Mouse (Mus musculus): ENCODE measurements at regions not wholly inside any gene's neighbourhood (a gene's known extent, or its start where the extent isn't known, plus 50 kb on each side); places are given as distances from the start of the nearest gene placed in this dataset.

DNA sequence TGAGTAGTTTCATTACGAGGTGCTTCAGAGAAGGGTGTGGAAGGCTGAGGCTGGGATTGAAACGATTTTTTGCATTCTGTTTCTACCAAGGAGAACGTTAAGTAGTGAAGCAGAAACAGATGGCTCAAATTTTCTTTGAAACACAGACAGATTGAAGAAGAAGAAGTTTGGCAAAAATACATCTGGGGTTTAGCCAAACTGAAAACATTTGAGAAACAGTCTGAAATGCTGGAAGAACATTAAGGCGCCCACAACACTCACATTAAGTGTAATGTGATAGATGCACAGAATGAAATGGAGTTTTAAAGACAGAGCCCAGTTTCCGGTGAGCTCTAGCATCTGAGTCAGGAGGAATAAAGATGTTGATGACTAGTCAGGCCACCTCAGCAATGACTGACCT, 275.5 kb downstream of the Gm5447 start:
- ATAC-seq (ENCODE audit: insufficient number of reproducible peaks, insufficient read depth, low FRiP score, low TSS enrichment, low read depth): no peak
- no peak overlapping the region for H3K27ac ChIP-seq
- H3K4me3 ChIP-seq (replicated peaks): no peak overlapping the region

GRCm38 (mm10) chr13:31254016-31254415, 280.0 kb downstream of the Gm5447 start:
- H3K9me3 ChIP-seq: no peaks in the 10 kb centered on the region
- 83% methylated on average over 4 of the region's 4 CpGs for WGBS
- H3K27me3 ChIP-seq: no peaks in the 10 kb centered on the region
- no peaks in the 10 kb centered on the region for H3K36me3 ChIP-seq
- no peaks in the 10 kb centered on the region for H3K4me1 ChIP-seq (replicated peaks)
- H3K4me2 ChIP-seq: no peak overlapping the region
- H3K9ac ChIP-seq (replicated peaks): no peak overlapping the region
- no peak overlapping the region for H3K4me3 ChIP-seq (replicated peaks)
- ATAC-seq (ENCODE audit: insufficient number of reproducible peaks, insufficient read depth, low FRiP score, low TSS enrichment, low read depth): no peak
- H3K27ac ChIP-seq: no peak overlapping the region

More for the DNA sequence above, 275.5 kb downstream of the Gm5447 start:
- H3K4me2 ChIP-seq: no peak overlapping the region
- H3K36me3 ChIP-seq: no peaks in the 10 kb centered on the region
- WGBS: 43% methylated on average over 5 of the region's 5 CpGs
- no peak overlapping the region for H3K9ac ChIP-seq (replicated peaks)
- no peaks in the 10 kb centered on the region for H3K9me3 ChIP-seq
- no peaks in the 10 kb centered on the region for H3K27me3 ChIP-seq
- H3K4me1 ChIP-seq (replicated peaks): no peaks in the 10 kb centered on the region

DNA sequence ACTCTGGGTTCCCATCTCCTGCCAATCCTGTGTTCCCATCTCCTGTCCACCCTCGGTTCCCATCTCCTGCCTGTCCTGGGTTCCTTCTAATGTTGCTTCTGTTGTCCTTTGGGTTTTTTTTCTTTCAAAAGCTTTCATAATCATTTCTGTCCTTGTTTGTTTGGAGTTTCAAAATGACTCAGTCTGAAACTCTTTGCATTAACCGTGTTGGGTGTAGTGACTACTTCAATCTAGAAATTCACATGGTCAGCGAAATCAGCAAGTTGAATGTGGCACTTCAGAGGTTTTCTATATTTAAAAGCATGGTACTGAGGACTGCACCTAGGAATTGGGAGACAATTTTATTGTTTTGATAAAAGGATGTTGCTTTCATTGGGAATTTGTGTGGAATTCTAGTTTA, 280.7 kb downstream of the Gm5447 start:
- Histone ChIP-seq H3K4me3 (replicated peaks) (no peak overlapping the region), H3K27ac (no peak overlapping the region), H3K27me3 (no peaks in the 10 kb centered on the region), H3K4me1 (replicated peaks) (no peaks in the 10 kb centered on the region), H3K9ac (replicated peaks) (no peak overlapping the region), H3K4me2 (no peak overlapping the region), H3K36me3 (no peaks in the 10 kb centered on the region), H3K9me3 (no peaks in the 10 kb centered on the region)
- WGBS: 89% methylated on average over 3 of the region's 3 CpGs
- no peak for ATAC-seq (ENCODE audit: insufficient number of reproducible peaks, insufficient read depth, low FRiP score, low TSS enrichment, low read depth)

DNA sequence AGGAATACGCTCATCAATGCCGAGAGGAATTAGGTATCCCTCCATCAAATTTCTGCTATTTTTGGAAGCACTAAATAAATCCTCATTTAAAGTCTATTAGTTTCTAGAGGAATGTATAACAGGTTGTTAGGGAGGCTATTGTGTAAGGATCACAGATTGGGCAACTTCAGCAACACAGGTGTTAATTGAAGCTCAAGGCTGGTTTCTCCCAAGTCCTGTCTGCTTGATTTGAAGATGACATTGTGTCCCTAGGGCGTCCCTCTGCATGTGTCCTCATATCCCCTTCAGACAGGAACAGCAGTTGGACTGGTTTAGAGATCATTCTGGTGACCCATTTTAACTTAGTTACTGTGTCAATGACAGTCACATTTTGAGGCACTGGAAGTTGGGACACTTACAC, 281.5 kb downstream of the Gm5447 start:
- Histone ChIP-seq H3K27ac (no peak overlapping the region), H3K27me3 (no peaks in the 10 kb centered on the region), H3K4me2 (no peak overlapping the region), H3K4me1 (replicated peaks) (no peaks in the 10 kb centered on the region), H3K9ac (replicated peaks) (no peak overlapping the region), H3K9me3 (no peaks in the 10 kb centered on the region), H3K4me3 (replicated peaks) (no peak overlapping the region), H3K36me3 (no peaks in the 10 kb centered on the region)
- no peak for ATAC-seq (ENCODE audit: insufficient number of reproducible peaks, insufficient read depth, low FRiP score, low TSS enrichment, low read depth)
- WGBS: 95% methylated on average over 3 of the region's 3 CpGs

DNA sequence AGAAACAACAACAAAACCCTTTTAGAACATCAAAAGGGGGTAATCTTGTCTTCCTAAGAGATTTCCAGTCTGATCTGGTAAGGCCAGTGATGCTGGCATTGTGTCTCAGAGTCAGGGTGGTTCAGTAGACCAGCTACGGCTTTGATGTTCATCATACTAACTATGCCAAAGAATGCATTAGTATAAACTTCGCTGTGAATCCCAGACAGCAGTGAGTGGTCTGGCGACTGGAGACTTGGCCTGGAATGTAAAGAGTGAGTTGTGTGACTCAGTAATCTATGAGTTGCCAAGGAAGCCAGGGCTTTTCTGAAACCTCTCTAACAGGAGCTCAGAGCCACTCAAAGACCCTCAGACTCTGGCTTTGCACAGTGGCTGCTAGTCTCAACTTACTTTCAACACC, 288.1 kb upstream of the Foxq1 start:
- ATAC-seq (ENCODE audit: insufficient number of reproducible peaks, insufficient read depth, low FRiP score, low TSS enrichment, low read depth): no peak
- Histone ChIP-seq H3K4me1 (replicated peaks) (no peaks in the 10 kb centered on the region), H3K4me2 (no peak overlapping the region), H3K36me3 (no peaks in the 10 kb centered on the region), H3K4me3 (replicated peaks) (no peak overlapping the region), H3K27me3 (no peaks in the 10 kb centered on the region), H3K9me3 (no peaks in the 10 kb centered on the region), H3K27ac (no peak overlapping the region), H3K9ac (replicated peaks) (no peak overlapping the region)
- WGBS: 76% methylated on average over 3 of the region's 3 CpGs

- H3K27ac ChIP-seq: no peak overlapping the region
- ATAC-seq (ENCODE audit: insufficient number of reproducible peaks, insufficient read depth, low FRiP score, low TSS enrichment, low read depth): no peak
- H3K9me3 ChIP-seq: no peaks in the 10 kb centered on the region
- H3K4me2 ChIP-seq: no peak overlapping the region
- H3K4me3 ChIP-seq (replicated peaks): no peak overlapping the region
- H3K4me1 ChIP-seq (replicated peaks): no peaks in the 10 kb centered on the region
- 40% methylated on average over 6 of the region's 6 CpGs for WGBS
- no peaks in the 10 kb centered on the region for H3K36me3 ChIP-seq
- no peaks in the 10 kb centered on the region for H3K27me3 ChIP-seq
- H3K9ac ChIP-seq (replicated peaks): no peak overlapping the region
These were observed 279.8 kb upstream of the Foxq1 start for GRCm38 (mm10) chr13:31276005-31276644.

- no peaks in the 10 kb centered on the region for H3K9me3 ChIP-seq
- 80% methylated on average over 7 of the region's 7 CpGs for WGBS
- no peak overlapping the region for H3K27ac ChIP-seq
- H3K4me3 ChIP-seq (replicated peaks): no peak overlapping the region
- H3K4me1 ChIP-seq (replicated peaks): no peaks in the 10 kb centered on the region
- no peak for ATAC-seq (ENCODE audit: insufficient number of reproducible peaks, insufficient read depth, low FRiP score, low TSS enrichment, low read depth)
- H3K4me2 ChIP-seq: no peak overlapping the region
- H3K36me3 ChIP-seq: no peaks in the 10 kb centered on the region
- peaks cover 3% of the 10 kb centered on the region; the same call in 1 of the 2 replicates for H3K27me3 ChIP-seq
- H3K9ac ChIP-seq (replicated peaks): no peak overlapping the region
These were observed 265.3 kb upstream of the Foxq1 start for GRCm38 (mm10) chr13:31290630-31291029.

DNA sequence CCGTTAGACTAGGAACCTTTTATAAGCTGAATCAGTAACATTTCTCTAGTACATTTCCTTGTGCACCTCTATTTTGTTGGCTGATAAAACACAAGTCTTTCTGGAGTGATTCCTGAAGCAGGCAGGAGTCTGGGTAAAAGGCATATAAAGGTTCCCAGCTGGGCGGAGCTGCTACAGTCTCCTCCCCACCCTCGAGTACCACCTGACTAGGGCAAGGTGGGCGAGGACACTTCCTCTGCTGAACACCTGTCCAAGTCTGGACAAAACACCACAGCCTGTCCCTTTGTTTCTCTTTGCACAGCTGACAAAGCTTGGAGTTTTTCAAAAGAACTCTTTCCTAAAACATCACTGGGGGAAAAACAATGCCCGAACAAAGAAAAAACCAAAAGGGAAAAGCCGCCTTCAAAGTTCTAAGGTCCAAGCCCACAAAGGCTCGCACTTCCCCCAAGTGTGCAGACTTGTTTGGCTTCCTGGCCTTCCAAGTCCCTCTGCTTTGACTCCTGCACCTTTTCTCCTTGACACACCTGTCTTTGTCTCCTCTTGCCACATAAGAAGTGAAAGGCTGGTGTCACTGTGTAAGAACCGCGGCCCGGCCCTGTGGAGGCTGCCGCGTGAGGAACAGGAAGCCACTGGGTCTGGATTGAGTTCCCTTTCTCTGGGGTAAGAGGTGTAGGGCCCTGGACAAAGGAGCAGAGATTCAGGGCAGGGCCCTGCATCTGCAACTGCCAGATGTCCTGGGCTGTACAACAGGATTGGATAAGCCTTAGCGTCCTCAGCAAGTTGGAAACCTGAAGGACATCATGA, 263.1 kb upstream of the Foxq1 start:
- peaks cover 3% of the 10 kb centered on the region; the same call in 1 of the 2 replicates for H3K27me3 ChIP-seq
- no peak overlapping the region for H3K9ac ChIP-seq (replicated peaks)
- H3K4me2 ChIP-seq: no peak overlapping the region
- 86% methylated on average over 13 of the region's 13 CpGs for WGBS
- no peaks in the 10 kb centered on the region for H3K4me1 ChIP-seq (replicated peaks)
- H3K27ac ChIP-seq: no peak overlapping the region
- no peak for ATAC-seq (ENCODE audit: insufficient number of reproducible peaks, insufficient read depth, low FRiP score, low TSS enrichment, low read depth)
- H3K4me3 ChIP-seq (replicated peaks): no peak overlapping the region
- no peaks in the 10 kb centered on the region for H3K36me3 ChIP-seq
- H3K9me3 ChIP-seq: no peaks in the 10 kb centered on the region

DNA sequence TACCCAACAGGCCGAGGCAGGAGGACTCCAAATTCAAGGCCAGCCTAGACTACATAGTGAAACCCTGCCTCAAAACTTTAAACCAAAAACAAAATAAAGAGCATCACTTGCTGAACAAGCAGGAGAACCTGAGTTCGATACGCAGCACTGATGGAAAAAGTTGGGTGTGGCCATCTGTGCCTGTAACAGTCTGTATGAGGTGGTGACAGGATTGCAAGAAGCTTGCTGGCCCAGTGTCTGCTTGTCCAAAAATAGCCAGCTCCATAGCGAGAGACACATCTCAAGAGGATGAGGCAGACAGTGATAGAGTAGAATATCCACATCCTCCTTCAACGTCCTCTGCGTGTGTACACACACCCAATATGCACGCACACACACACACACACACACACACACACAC, 261.9 kb upstream of the Foxq1 start:
- Histone ChIP-seq H3K9me3 (no peaks in the 10 kb centered on the region), H3K27me3 (peaks cover 3% of the 10 kb centered on the region; the same call in 1 of the 2 replicates), H3K4me2 (no peak overlapping the region), H3K4me1 (replicated peaks) (no peaks in the 10 kb centered on the region), H3K4me3 (replicated peaks) (no peak overlapping the region), H3K36me3 (no peaks in the 10 kb centered on the region), H3K27ac (no peak overlapping the region), H3K9ac (replicated peaks) (no peak overlapping the region)
- 94% methylated on average over 7 of the region's 7 CpGs for WGBS
- ATAC-seq (ENCODE audit: insufficient number of reproducible peaks, insufficient read depth, low FRiP score, low TSS enrichment, low read depth): no peak

- 83% methylated on average over 5 of the region's 5 CpGs for WGBS
- no peak overlapping the region for H3K4me3 ChIP-seq (replicated peaks)
- H3K27me3 ChIP-seq: no peaks in the 10 kb centered on the region
- no peaks in the 10 kb centered on the region for H3K9me3 ChIP-seq
- no peaks in the 10 kb centered on the region for H3K36me3 ChIP-seq
- H3K4me1 ChIP-seq (replicated peaks): no peaks in the 10 kb centered on the region
- no peak overlapping the region for H3K27ac ChIP-seq
- ATAC-seq (ENCODE audit: insufficient number of reproducible peaks, insufficient read depth, low FRiP score, low TSS enrichment, low read depth): no peak
- no peak overlapping the region for H3K9ac ChIP-seq (replicated peaks)
- no peak overlapping the region for H3K4me2 ChIP-seq
These were observed 252.7 kb upstream of the Foxq1 start for GRCm38 (mm10) chr13:31303194-31303593.

DNA sequence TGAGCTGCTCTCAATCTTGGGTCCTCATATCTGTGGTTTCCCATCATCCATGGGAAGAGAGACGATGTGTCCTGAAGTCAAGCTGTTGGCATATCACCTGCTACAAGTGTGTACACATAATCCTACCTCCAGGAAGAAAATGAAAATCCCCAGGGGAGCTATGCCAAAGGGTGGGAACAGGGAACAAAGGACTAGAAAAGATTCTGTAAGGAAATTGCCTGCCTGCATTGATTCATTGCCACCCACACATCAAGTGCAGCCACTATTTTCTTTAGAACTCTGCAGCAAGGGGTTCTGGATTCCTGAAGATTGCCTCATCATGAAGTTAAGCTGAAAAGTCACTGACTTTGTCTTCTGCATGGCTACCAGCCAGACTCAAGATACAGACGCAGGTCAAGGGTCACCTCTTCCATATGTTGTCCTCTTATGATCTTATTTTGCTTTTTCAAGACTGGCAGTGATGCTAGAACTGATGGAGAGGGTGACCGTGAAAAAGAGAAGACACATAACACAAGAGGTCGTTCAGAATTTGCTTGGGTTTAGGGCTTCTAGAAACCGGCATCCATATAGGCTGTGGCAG, 251.6 kb upstream of the Foxq1 start:
- Histone ChIP-seq H3K4me3 (replicated peaks) (no peak overlapping the region), H3K27me3 (no peaks in the 10 kb centered on the region), H3K4me1 (replicated peaks) (0 out of 2 replicates have a peak, but pooled peaks cover 4% of the 10 kb centered on the region), H3K4me2 (no peak overlapping the region), H3K9me3 (no peaks in the 10 kb centered on the region), H3K9ac (replicated peaks) (no peak overlapping the region), H3K27ac (no peak overlapping the region), H3K36me3 (no peaks in the 10 kb centered on the region)
- 86% methylated on average over 5 of the region's 5 CpGs for WGBS
- ATAC-seq (ENCODE audit: insufficient number of reproducible peaks, insufficient read depth, low FRiP score, low TSS enrichment, low read depth): no peak
